Mouse (Mus musculus): ENCODE measurements around the gene Gm44790. TPM values are rescaled to one million over a fixed set of nuclear protein-coding genes. Genes with fewer than 3 reads are reported as not detected.
"Not testable (repeated sequence)": the region's sequence is repeated elsewhere in the genome, so short reads cannot be mapped to it uniquely, and the experiment has no call there.

The Gm44790 gene
- polyA plus RNA-seq, 1 experiment: not detected

DNA sequence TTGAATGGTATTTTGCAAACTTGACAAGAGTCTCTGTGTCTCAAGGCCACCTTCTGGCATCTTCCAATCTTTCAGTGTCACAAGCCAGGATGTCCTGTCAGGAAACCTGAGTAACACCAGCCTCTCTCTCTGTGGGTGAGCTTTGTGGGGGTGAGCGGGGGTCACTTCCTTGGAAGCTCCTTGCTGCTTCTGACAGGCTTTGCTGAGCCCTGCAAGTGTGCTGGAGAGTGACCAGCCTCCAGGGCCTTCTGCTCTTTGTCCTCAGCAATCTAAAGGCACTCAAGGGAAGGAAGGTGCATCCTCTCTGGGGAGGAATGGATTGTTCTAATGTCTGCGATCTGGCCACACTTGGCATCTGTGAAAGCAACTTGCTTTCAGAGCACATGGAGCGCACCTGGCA is 52.9 kb downstream of the Gm44790 start:
- no peaks in the 10 kb centered on the region for H3K9me3 ChIP-seq (ENCODE audit: control insufficient read depth, low read length)
- no peak overlapping the region for H3K4me3 ChIP-seq (replicated peaks)
- peaks cover 8% of the 10 kb centered on the region for H3K4me1 ChIP-seq (ENCODE audit: control insufficient read depth)
- no peak for TF ChIP-seq TAL1 (IDR thresholded peaks at IDR 0.05; ENCODE audit: low read length)
- TF ChIP-seq GATA1 (IDR thresholded peaks at IDR 0.05; ENCODE audit: low read length): no peak
- no peaks in the 10 kb centered on the region for H3K36me3 ChIP-seq (ENCODE audit: control insufficient read depth)
- peaks cover 2% of the 10 kb centered on the region; the same call in 1 of the 2 replicates for H3K27me3 ChIP-seq (ENCODE audit: control insufficient read depth)

- Histone ChIP-seq H3K4me3 (replicated peaks) (no peak overlapping the region), H3K36me3 (ENCODE audit: control insufficient read depth) (no peaks in the 10 kb centered on the region), H3K4me1 (ENCODE audit: control insufficient read depth) (peaks cover 7% of the 10 kb centered on the region), H3K9me3 (ENCODE audit: control insufficient read depth, low read length) (no peaks in the 10 kb centered on the region), H3K27me3 (ENCODE audit: control insufficient read depth) (peaks cover 2% of the 10 kb centered on the region; the same call in 1 of the 2 replicates)
- no peak for TF ChIP-seq TAL1 (IDR thresholded peaks at IDR 0.05; ENCODE audit: low read length)
- TF ChIP-seq GATA1 (IDR thresholded peaks at IDR 0.05; ENCODE audit: low read length): no peak
Observed at GRCm38 (mm10) chr6:86479816-86480188, 53.3 kb downstream of the Gm44790 start.

DNA sequence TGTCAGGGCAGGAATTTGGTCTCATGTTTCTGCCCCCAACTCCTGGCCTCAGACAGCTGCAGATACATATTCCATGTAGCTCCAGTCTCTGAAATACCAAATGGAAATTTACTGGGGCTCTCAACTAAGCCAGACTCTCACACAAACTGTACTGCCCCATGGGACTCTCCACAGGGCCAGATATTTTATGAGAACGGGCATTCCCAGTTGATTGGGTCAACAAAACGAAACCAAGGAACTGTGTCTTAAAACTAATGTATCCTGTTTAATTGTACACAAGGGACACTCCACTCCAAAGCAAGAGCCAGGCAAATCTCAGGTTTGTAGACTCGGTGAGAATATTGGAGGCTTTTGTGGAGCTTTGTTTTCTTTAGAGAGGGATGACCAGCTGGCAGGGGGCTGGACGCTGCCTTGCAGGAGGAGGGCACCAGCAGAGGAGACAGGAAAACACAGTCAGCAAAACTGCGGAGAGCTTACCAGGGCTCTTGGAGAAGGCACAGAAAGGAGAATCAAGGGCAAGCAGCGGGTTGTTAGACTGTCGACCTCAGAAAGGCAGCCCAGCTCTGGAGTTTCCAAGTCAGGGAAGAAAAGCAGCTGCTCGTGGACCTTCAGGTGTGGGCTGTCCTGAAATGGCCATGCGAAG is 53.9 kb downstream of the Gm44790 start:
- H3K4me1 ChIP-seq (ENCODE audit: control insufficient read depth): peaks cover 7% of the 10 kb centered on the region
- H3K27me3 ChIP-seq (ENCODE audit: control insufficient read depth): peaks cover 2% of the 10 kb centered on the region; the same call in 1 of the 2 replicates
- no peak for TF ChIP-seq TAL1 (IDR thresholded peaks at IDR 0.05; ENCODE audit: low read length)
- TF ChIP-seq GATA1 (IDR thresholded peaks at IDR 0.05; ENCODE audit: low read length): no peak
- H3K4me3 ChIP-seq (replicated peaks): no peak overlapping the region
- no peaks in the 10 kb centered on the region for H3K9me3 ChIP-seq (ENCODE audit: control insufficient read depth, low read length)
- H3K36me3 ChIP-seq (ENCODE audit: control insufficient read depth): no peaks in the 10 kb centered on the region

- Histone ChIP-seq H3K4me1 (ENCODE audit: control insufficient read depth) (peaks cover 10% of the 10 kb centered on the region), H3K27me3 (ENCODE audit: control insufficient read depth) (peaks cover 2% of the 10 kb centered on the region; the same call in 1 of the 2 replicates), H3K4me3 (replicated peaks) (no peak overlapping the region), H3K9me3 (ENCODE audit: control insufficient read depth, low read length) (no peaks in the 10 kb centered on the region), H3K36me3 (ENCODE audit: control insufficient read depth) (no peaks in the 10 kb centered on the region)
- no peak for TF ChIP-seq GATA1 (IDR thresholded peaks at IDR 0.05; ENCODE audit: low read length)
- TF ChIP-seq TAL1 (IDR thresholded peaks at IDR 0.05; ENCODE audit: low read length): no peak
Observed at GRCm38 (mm10) chr6:86481871-86482270, 55.4 kb downstream of the Gm44790 start.

DNA sequence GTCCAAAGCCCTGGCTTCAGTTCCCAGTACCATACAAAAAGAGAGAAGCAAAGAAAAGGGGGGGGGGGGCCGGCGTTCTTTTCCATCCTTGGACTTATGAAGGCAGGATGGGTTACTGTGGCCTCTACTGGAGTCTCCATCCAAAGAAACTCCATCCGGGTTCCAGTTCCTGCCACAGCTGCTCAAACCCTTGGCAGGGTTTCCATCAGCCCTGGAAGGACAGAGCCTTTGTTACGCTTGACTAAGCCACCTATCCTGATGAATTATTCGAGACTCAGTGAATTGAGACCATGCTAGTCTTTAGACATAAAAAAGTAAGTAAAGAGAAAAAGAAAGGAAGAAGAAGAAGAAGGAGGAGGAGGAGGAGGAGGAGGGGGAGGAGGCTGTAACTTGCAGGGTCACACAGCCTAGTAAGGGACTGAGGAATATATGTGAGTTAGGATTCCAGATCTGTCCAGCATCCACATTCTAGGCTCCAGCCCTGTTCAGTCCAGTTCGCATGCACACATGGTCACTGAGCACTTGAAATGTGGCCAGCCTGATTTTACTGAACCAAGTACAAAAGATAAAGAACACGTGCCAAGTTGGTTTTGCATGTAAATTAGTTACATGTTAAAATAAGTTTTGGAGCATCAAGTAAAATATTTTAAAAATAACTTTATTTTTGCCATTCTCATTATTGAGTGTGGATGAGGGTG is 59.6 kb downstream of the Gm44790 start:
- H3K27me3 ChIP-seq (ENCODE audit: control insufficient read depth): no peaks in the 10 kb centered on the region
- H3K4me3 ChIP-seq (replicated peaks): no peak overlapping the region
- peaks cover 2% of the 10 kb centered on the region; the same call in 1 of the 2 replicates for H3K9me3 ChIP-seq (ENCODE audit: control insufficient read depth, low read length)
- peaks cover 17% of the 10 kb centered on the region for H3K4me1 ChIP-seq (ENCODE audit: control insufficient read depth)
- H3K36me3 ChIP-seq (ENCODE audit: control insufficient read depth): no peaks in the 10 kb centered on the region
- no peak for TF ChIP-seq TAL1 (IDR thresholded peaks at IDR 0.05; ENCODE audit: low read length)

DNA sequence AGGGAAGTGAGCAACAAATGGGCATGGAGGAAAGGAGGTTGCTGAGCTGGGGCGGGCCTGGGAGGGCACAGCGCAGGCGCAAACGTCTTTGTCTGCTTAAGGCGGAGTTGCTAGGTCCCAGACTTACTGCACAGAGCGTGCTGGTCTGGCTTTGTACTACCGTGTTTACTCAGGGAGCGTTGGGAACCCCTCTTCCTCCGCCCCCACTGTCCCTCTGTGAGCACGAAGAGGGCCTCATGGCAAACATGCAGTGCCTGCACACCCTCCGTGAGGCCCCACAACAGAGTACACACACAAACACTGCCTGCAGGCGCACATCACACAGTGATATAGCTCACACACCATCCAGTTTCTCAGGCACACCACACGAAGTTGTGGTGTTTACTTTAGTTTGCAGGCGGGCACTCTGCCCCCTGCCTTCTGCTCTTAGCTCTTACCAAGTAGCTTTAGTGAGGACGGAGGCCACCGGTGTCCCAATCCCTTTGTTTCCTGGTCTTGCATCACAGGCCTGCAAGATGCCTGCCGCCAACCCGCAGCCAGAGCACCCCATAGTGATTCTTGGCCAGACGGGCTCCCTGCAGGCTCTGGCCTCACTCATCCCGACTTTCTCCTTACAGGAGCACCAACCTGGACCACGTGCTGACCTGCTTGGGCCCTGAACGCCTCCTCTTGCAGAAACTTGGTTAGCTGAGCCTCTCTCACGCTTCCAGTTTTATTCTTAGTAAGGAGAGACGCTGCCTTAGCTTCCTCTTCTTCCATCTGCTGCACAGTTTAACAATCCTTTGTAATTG is 61.1 kb downstream of the Gm44790 start:
- Histone ChIP-seq H3K4me3 (replicated peaks) (peak overlapping the region; percentile 42), H3K27me3 (ENCODE audit: control insufficient read depth) (no peaks in the 10 kb centered on the region), H3K4me1 (ENCODE audit: control insufficient read depth) (peaks cover 17% of the 10 kb centered on the region), H3K9me3 (ENCODE audit: control insufficient read depth, low read length) (peaks cover 2% of the 10 kb centered on the region; the same call in 1 of the 2 replicates), H3K36me3 (ENCODE audit: control insufficient read depth) (no peaks in the 10 kb centered on the region)
- TF ChIP-seq TAL1 (IDR thresholded peaks at IDR 0.05; ENCODE audit: low read length): no peak
- no peak for TF ChIP-seq GATA1 (IDR thresholded peaks at IDR 0.05; ENCODE audit: low read length)

DNA sequence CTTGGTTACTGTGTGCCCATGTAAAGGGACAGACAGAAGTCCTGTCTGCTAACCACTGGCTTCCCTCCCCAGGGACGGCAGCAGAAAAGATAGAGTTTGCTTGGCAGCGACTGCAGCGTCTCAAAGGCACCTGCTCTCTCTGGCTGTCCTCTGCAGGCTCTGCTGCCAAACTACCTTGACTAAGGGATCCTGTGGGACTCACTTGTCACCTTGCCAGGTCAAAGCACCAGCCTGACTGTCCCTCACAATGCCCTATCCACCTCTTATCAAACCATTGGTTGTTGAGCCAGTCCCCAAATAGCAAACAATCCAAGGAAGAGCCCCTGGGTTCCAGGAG is 61.7 kb downstream of the Gm44790 start:
- Histone ChIP-seq H3K4me3 (replicated peaks) (no peak overlapping the region), H3K4me1 (ENCODE audit: control insufficient read depth) (peaks cover 17% of the 10 kb centered on the region), H3K36me3 (ENCODE audit: control insufficient read depth) (no peaks in the 10 kb centered on the region), H3K9me3 (ENCODE audit: control insufficient read depth, low read length) (peaks cover 2% of the 10 kb centered on the region; the same call in 1 of the 2 replicates), H3K27me3 (ENCODE audit: control insufficient read depth) (no peaks in the 10 kb centered on the region)
- TF ChIP-seq GATA1 (IDR thresholded peaks at IDR 0.05; ENCODE audit: low read length): no peak
- no peak for TF ChIP-seq TAL1 (IDR thresholded peaks at IDR 0.05; ENCODE audit: low read length)

GRCm38 (mm10) chr6:86489945-86490344 is 63.5 kb downstream of the Gm44790 start:
- Histone ChIP-seq H3K4me3 (replicated peaks) (no peak overlapping the region), H3K36me3 (ENCODE audit: control insufficient read depth) (peaks cover 2% of the 10 kb centered on the region), H3K27me3 (ENCODE audit: control insufficient read depth) (no peaks in the 10 kb centered on the region; the same call in 1 of the 2 replicates), H3K9me3 (ENCODE audit: control insufficient read depth, low read length) (peaks cover 4% of the 10 kb centered on the region), H3K4me1 (ENCODE audit: control insufficient read depth) (peaks cover 22% of the 10 kb centered on the region)
- no peak for TF ChIP-seq TAL1 (IDR thresholded peaks at IDR 0.05; ENCODE audit: low read length)
- TF ChIP-seq GATA1 (IDR thresholded peaks at IDR 0.05; ENCODE audit: low read length): no peak

DNA sequence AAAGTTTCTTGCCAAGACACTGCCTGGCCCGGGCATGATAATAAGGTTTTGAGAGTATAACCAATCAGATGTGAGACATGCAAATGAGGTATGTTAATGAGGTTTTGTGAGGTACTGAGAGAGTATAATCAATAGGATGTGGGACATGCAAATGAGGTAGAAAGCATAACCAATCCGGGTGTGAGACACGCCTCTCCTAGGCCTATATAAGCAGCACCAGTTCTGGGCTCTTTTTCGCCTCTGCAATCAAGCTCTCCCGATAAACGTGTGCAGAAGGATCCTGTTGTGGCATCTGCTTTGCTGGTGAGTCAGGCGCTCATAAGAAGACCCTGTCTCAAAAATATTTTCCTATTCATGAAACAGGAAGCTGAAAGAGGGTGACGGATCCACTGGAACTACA is 64.0 kb downstream of the Gm44790 start:
- H3K4me3 ChIP-seq (replicated peaks); H3K27me3 ChIP-seq (ENCODE audit: control insufficient read depth); H3K9me3 ChIP-seq (ENCODE audit: control insufficient read depth, low read length); H3K36me3 ChIP-seq (ENCODE audit: control insufficient read depth): not testable (repeated sequence)
- H3K4me1 ChIP-seq (ENCODE audit: control insufficient read depth): peaks cover 22% of the 10 kb centered on the region

Data from erythroblast, embryonic 14.5 days (primary cell).